8 mouse cellular contexts compared by ENCODE assay signal in genomic region chr16:30587494-30588327, GRCm38 (mm10). TPM values are rescaled to one million over a fixed set of nuclear protein-coding genes. Genes with fewer than 3 reads are reported as not detected.
DNase-seq lines count a peak whose midpoint lies in the region; ATAC-seq and TF ChIP-seq lines count a peak whose summit lies in the region.

Gene Lsg1 (minus strand): TSS chr16:30587592.

- peak within 1 kb of the TSS; percentile 94 for H3K4me3 ChIP-seq in embryonic facial prominence, embryonic 13.5 days
- H3K4me3 ChIP-seq in kidney, adult 2 months (ENCODE audit: insufficient read depth, low read depth, low read length), result peak within 1 kb of the TSS; percentile 95
- peak within 1 kb of the TSS; percentile 82 for H3K4me3 ChIP-seq in limb, embryonic 12.5 days (replicated peaks)
- H3K4me3 ChIP-seq in midbrain, embryonic 15.5 days, result peak within 1 kb of the TSS; percentile 78
- peak within 1 kb of the TSS; percentile 97 for H3K4me3 ChIP-seq in spleen, adult 2 months (ENCODE audit: extremely low read depth, insufficient read depth, insufficient read length)

- ATAC-seq in embryonic facial prominence, embryonic 13.5 days (ENCODE audit: insufficient number of reproducible peaks, insufficient read depth, low FRiP score, low TSS enrichment, low read depth), result peak; percentile 85
- peak; percentile 92 for ATAC-seq in limb, embryonic 12.5 days (ENCODE audit: insufficient number of reproducible peaks, insufficient read depth, low FRiP score, low TSS enrichment, low read depth)
- ATAC-seq in midbrain, embryonic 15.5 days (replicated peaks), result peak; percentile 97

- no peaks in the 10 kb centered on the region for H3K27me3 ChIP-seq in embryonic facial prominence, embryonic 13.5 days
- no peaks in the 10 kb centered on the region for H3K27me3 ChIP-seq in kidney, adult 2 months (replicated peaks; ENCODE audit: control insufficient read depth, insufficient read depth, low read length)
- 0 out of 2 replicates have a peak, but pooled peaks cover 5% of the 10 kb centered on the region for H3K27me3 ChIP-seq in limb, embryonic 12.5 days
- no peaks in the 10 kb centered on the region; the same call in 1 of the 2 replicates for H3K27me3 ChIP-seq in midbrain, embryonic 15.5 days (replicated peaks)
- H3K27me3 ChIP-seq in spleen, adult 2 months (ENCODE audit: control insufficient read depth, insufficient read depth, low read length), result no peaks in the 10 kb centered on the region

- H3K27ac ChIP-seq in embryonic facial prominence, embryonic 13.5 days, result peak within 1 kb of the TSS; percentile 69
- peak within 1 kb of the TSS; percentile 57; the same call in 1 of the 2 replicates for H3K27ac ChIP-seq in kidney, adult 2 months (ENCODE audit: insufficient read depth, low read depth, low read length)
- no peak within 1 kb of the TSS for H3K27ac ChIP-seq in limb, embryonic 12.5 days
- H3K27ac ChIP-seq in midbrain, embryonic 15.5 days, result peak within 1 kb of the TSS; percentile 79
- peak within 1 kb of the TSS; percentile 75 for H3K27ac ChIP-seq in spleen, adult 2 months (ENCODE audit: insufficient read depth, low read length)

- peak within 1 kb of the TSS; percentile 87 for H3K4me2 ChIP-seq in embryonic facial prominence, embryonic 13.5 days
- H3K4me2 ChIP-seq in limb, embryonic 12.5 days, result peak within 1 kb of the TSS; percentile 85
- H3K4me2 ChIP-seq in midbrain, embryonic 15.5 days, result peak within 1 kb of the TSS; percentile 93

- peaks cover 31% of the 10 kb centered on the region for H3K36me3 ChIP-seq in embryonic facial prominence, embryonic 13.5 days
- peaks cover 2% of the 10 kb centered on the region for H3K36me3 ChIP-seq in kidney, adult 2 months (ENCODE audit: control insufficient read depth, insufficient read depth, low read length)
- peaks cover 30% of the 10 kb centered on the region for H3K36me3 ChIP-seq in limb, embryonic 12.5 days
- peaks cover 7% of the 10 kb centered on the region for H3K36me3 ChIP-seq in midbrain, embryonic 15.5 days (replicated peaks)
- peaks cover 18% of the 10 kb centered on the region for H3K36me3 ChIP-seq in spleen, adult 2 months (ENCODE audit: control insufficient read depth, insufficient read depth, low read length)

- peak; percentile 45 for TF ChIP-seq CTCF in kidney, adult 2 months (conservative IDR thresholded peaks at IDR 0.05; ENCODE audit: insufficient read depth, insufficient read length, low read depth, low read length)
- TF ChIP-seq CTCF in spleen, adult 2 months (IDR thresholded peaks at IDR 0.05; ENCODE audit: extremely low read depth, insufficient read depth, insufficient read length, insufficient replicate concordance), result no peak

- no peak for TF ChIP-seq POLR2A in kidney, adult 2 months (IDR thresholded peaks at IDR 0.05; ENCODE audit: low read depth, low read length)
- TF ChIP-seq POLR2A in spleen, adult 2 months (IDR thresholded peaks at IDR 0.05; ENCODE audit: low read depth, low read length), result peak; percentile 58

- no peaks in the 10 kb centered on the region for H3K9me3 ChIP-seq in embryonic facial prominence, embryonic 13.5 days
- no peaks in the 10 kb centered on the region for H3K9me3 ChIP-seq in limb, embryonic 12.5 days
- no peaks in the 10 kb centered on the region for H3K9me3 ChIP-seq in midbrain, embryonic 15.5 days

- H3K4me1 ChIP-seq in embryonic facial prominence, embryonic 13.5 days, result peaks cover 8% of the 10 kb centered on the region
- H3K4me1 ChIP-seq in kidney, adult 2 months (ENCODE audit: control insufficient read depth, insufficient read depth, low read length), result peaks cover 7% of the 10 kb centered on the region; the same call in 1 of the 2 replicates
- H3K4me1 ChIP-seq in limb, embryonic 12.5 days (replicated peaks), result peaks cover 6% of the 10 kb centered on the region
- peaks cover 12% of the 10 kb centered on the region for H3K4me1 ChIP-seq in midbrain, embryonic 15.5 days
- H3K4me1 ChIP-seq in spleen, adult 2 months (ENCODE audit: control insufficient read depth, insufficient read depth, insufficient read length), result peaks cover 3% of the 10 kb centered on the region; the same call in 1 of the 2 replicates

- peak within 1 kb of the TSS; percentile 86 for H3K9ac ChIP-seq in embryonic facial prominence, embryonic 13.5 days
- H3K9ac ChIP-seq in limb, embryonic 12.5 days (replicated peaks), result peak within 1 kb of the TSS; percentile 79
- H3K9ac ChIP-seq in midbrain, embryonic 15.5 days, result peak within 1 kb of the TSS; percentile 58

- DNase-seq in 3134 (ENCODE audit: extremely low read depth, insufficient read length, low spot score), result peak; percentile 86
- peak; percentile 84 to 88 for DNase-seq in adrenal gland, postnatal 36 days
- peak; percentile 93 for DNase-seq in heart, adult 18-20 months
- DNase-seq in kidney, adult 2 months, result peak; percentile 95
- DNase-seq in spleen, adult 2 months (ENCODE audit: low read depth in 1 of 2, low spot score in 2 of 2), result peak; percentile 75 to 95

- WGBS in embryonic facial prominence, embryonic 13.5 days, result 3% methylated on average over 35 of the region's 35 CpGs
- 3% methylated on average over 35 of the region's 35 CpGs for WGBS in kidney, adult 2 months
- 3% methylated on average over 35 of the region's 35 CpGs for WGBS in limb, embryonic 12.5 days
- WGBS in midbrain, embryonic 15.5 days, result 3% methylated on average over 35 of the region's 35 CpGs
- 3% methylated on average over 35 of the region's 35 CpGs for WGBS in spleen, adult 2 months

RNA-seq across cellular contexts. Expression of gene Lsg1, which starts in this region (rescaled TPM):
- total RNA-seq in adrenal gland, postnatal 36 days (2021), result 10 to 100 TPM; 36.7 to 37.2 TPM
- 72.1 and 78.2 TPM in 2 replicates for polyA plus RNA-seq in embryonic facial prominence, embryonic 13.5 days (2015; fragmentation: Nextera tagmentation; extraction: Ambion mirVana)
- total RNA-seq in heart, adult 18-20 months (2021), result 10 to 100 TPM; 19.5 to 23.4 TPM
- 9.1 and 9.4 TPM in 2 replicates for polyA plus RNA-seq in kidney, adult 2 months (2012; rRNA removed)
- 77.4 and 82.8 TPM in 2 replicates for polyA plus RNA-seq in limb, embryonic 12.5 days (2016; fragmentation: Nextera tagmentation; extraction: Ambion mirVana)
- polyA plus RNA-seq in midbrain, embryonic 15.5 days (2015; fragmentation: Nextera tagmentation; extraction: Ambion mirVana), result 46.0 and 47.6 TPM in 2 replicates
- polyA plus RNA-seq in spleen, adult 2 months (2012; rRNA removed), result 9.6 and 10.2 TPM in 2 replicates
